Mouse (Mus musculus) kidney, postnatal 4 days (tissue): ENCODE results near the gene Paqr6.
"Not testable (repeated sequence)": the region's sequence is repeated elsewhere in the genome, so short reads cannot be mapped to it uniquely, and the experiment has no call there.

ENCODE experiments used
- DNase-seq, 2 experiments: peaks; one replicate each; pipeline ENCODE4 v3.0.0; 2021; ENCODE audit warnings: mixed read lengths in 2 of 2

Paqr6 gene

GRCm38 (mm10) chr3:88366830-88367428 lies 2.5 kb downstream of the Paqr6 start:
- DNase-seq: peak; percentile 70 to 76

- not testable (repeated sequence) for DNase-seq
Observed at GRCm38 (mm10) chr3:88367517-88367916, 3.1 kb downstream of the Paqr6 start.

GRCm38 (mm10) chr3:88368511-88368910 lies 4.1 kb downstream of the Paqr6 start:
- DNase-seq: not testable (repeated sequence)

- DNase-seq: not testable (repeated sequence)
Observed at GRCm38 (mm10) chr3:88372643-88373042, 8.3 kb downstream of the Paqr6 start, which contains the start of gene Bglap3. TSS of gene Bglap3 (minus strand) at chr3:88372743.

GRCm38 (mm10) chr3:88375750-88376626 lies 11.6 kb downstream of the Paqr6 start:
- DNase-seq: peak; percentile 48 to 64

- not testable (repeated sequence) for DNase-seq
Observed at GRCm38 (mm10) chr3:88376644-88377043, 12.3 kb downstream of the Paqr6 start.

- not testable (repeated sequence) for DNase-seq
Observed at GRCm38 (mm10) chr3:88378599-88378998, 14.2 kb downstream of the Paqr6 start, which contains the start of gene Bglap2. TSS of gene Bglap2 (minus strand) at chr3:88378699.

GRCm38 (mm10) chr3:88381389-88382315 lies 17.3 kb downstream of the Paqr6 start:
- peak; percentile 59 to 71 for DNase-seq

- DNase-seq: not testable (repeated sequence)
Observed at GRCm38 (mm10) chr3:88382383-88382782, 18.0 kb downstream of the Paqr6 start.

GRCm38 (mm10) chr3:88384364-88384763 lies 20.0 kb downstream of the Paqr6 start, which contains the start of gene Bglap:
TSS of gene Bglap (minus strand) at chr3:88384464.
- DNase-seq: no peak

- no peak for DNase-seq
Observed at GRCm38 (mm10) chr3:88393776-88394375, 29.5 kb downstream of the Paqr6 start.

- DNase-seq: no peak
Observed at GRCm38 (mm10) chr3:88395288-88395687, 30.9 kb downstream of the Paqr6 start.

GRCm38 (mm10) chr3:88395742-88396141 lies 31.4 kb downstream of the Paqr6 start:
- DNase-seq: no peak

- no peak for DNase-seq
Observed at GRCm38 (mm10) chr3:88398666-88399065, 34.3 kb downstream of the Paqr6 start.

- DNase-seq: no peak
Observed at GRCm38 (mm10) chr3:88403522-88404230, 39.3 kb downstream of the Paqr6 start.

GRCm38 (mm10) chr3:88407090-88407489 lies 42.7 kb downstream of the Paqr6 start:
- peak; percentile 65 to 78 for DNase-seq

GRCm38 (mm10) chr3:88407529-88407928 lies 43.1 kb downstream of the Paqr6 start:
- no peak for DNase-seq

GRCm38 (mm10) chr3:88408953-88409352 lies 44.6 kb downstream of the Paqr6 start:
- DNase-seq: no peak

- DNase-seq: peak; percentile 96 to 97
Observed at GRCm38 (mm10) chr3:88409741-88410644, 45.6 kb downstream of the Paqr6 start, which contains the start of gene Pmf1. TSS of gene Pmf1 (minus strand) at chr3:88410331.

GRCm38 (mm10) chr3:88410645-88411031 lies 46.3 kb downstream of the Paqr6 start:
- DNase-seq: peak; percentile 37 to 56
